Mouse (Mus musculus): ENCODE measurements at regions not wholly inside any gene's neighbourhood (a gene's known extent, or its start where the extent isn't known, plus 50 kb on each side); places are given as distances from the start of the nearest gene placed in this dataset.

GRCm38 (mm10) chr17:67509091-67509618 is 123.4 kb downstream of the Lrrc30 start:
- no peaks in the 10 kb centered on the region for H3K27me3 ChIP-seq (ENCODE audit: control insufficient read depth)
- H3K9me3 ChIP-seq (ENCODE audit: control insufficient read depth, low read length): no peaks in the 10 kb centered on the region; the same call in 1 of the 2 replicates
- no peak for TF ChIP-seq TAL1 (IDR thresholded peaks at IDR 0.05; ENCODE audit: low read length)
- no peak overlapping the region for H3K4me3 ChIP-seq (replicated peaks)
- no peaks in the 10 kb centered on the region for H3K4me1 ChIP-seq (ENCODE audit: control insufficient read depth)
- H3K36me3 ChIP-seq (ENCODE audit: control insufficient read depth): no peaks in the 10 kb centered on the region

- no peaks in the 10 kb centered on the region for H3K27me3 ChIP-seq (ENCODE audit: control insufficient read depth)
- H3K4me1 ChIP-seq (ENCODE audit: control insufficient read depth): no peaks in the 10 kb centered on the region
- no peaks in the 10 kb centered on the region for H3K36me3 ChIP-seq (ENCODE audit: control insufficient read depth)
- H3K4me3 ChIP-seq (replicated peaks): no peak overlapping the region
- H3K9me3 ChIP-seq (ENCODE audit: control insufficient read depth, low read length): no peaks in the 10 kb centered on the region; the same call in 1 of the 2 replicates
- no peak for TF ChIP-seq TAL1 (IDR thresholded peaks at IDR 0.05; ENCODE audit: low read length)
- TF ChIP-seq GATA1 (IDR thresholded peaks at IDR 0.05; ENCODE audit: low read length): no peak
These were observed 124.2 kb downstream of the Lrrc30 start for GRCm38 (mm10) chr17:67508353-67508752.

GRCm38 (mm10) chr17:67506466-67506865 is 126.1 kb downstream of the Lrrc30 start:
- Histone ChIP-seq H3K4me3 (replicated peaks) (no peak overlapping the region), H3K9me3 (ENCODE audit: control insufficient read depth, low read length) (no peaks in the 10 kb centered on the region; the same call in 1 of the 2 replicates), H3K4me1 (ENCODE audit: control insufficient read depth) (no peaks in the 10 kb centered on the region), H3K27me3 (ENCODE audit: control insufficient read depth) (no peaks in the 10 kb centered on the region), H3K36me3 (ENCODE audit: control insufficient read depth) (no peaks in the 10 kb centered on the region)
- TF ChIP-seq GATA1 (IDR thresholded peaks at IDR 0.05; ENCODE audit: low read length): no peak
- TF ChIP-seq TAL1 (IDR thresholded peaks at IDR 0.05; ENCODE audit: low read length): no peak

GRCm38 (mm10) chr17:67504502-67505033 is 128.0 kb downstream of the Lrrc30 start:
- TF ChIP-seq GATA1 (IDR thresholded peaks at IDR 0.05; ENCODE audit: low read length) (no peak), TAL1 (IDR thresholded peaks at IDR 0.05; ENCODE audit: low read length) (no peak)
- no peaks in the 10 kb centered on the region for H3K27me3 ChIP-seq (ENCODE audit: control insufficient read depth)
- no peaks in the 10 kb centered on the region for H3K4me1 ChIP-seq (ENCODE audit: control insufficient read depth)
- no peaks in the 10 kb centered on the region for H3K36me3 ChIP-seq (ENCODE audit: control insufficient read depth)
- no peaks in the 10 kb centered on the region; the same call in 1 of the 2 replicates for H3K9me3 ChIP-seq (ENCODE audit: control insufficient read depth, low read length)
- no peak overlapping the region for H3K4me3 ChIP-seq (replicated peaks)

- TF ChIP-seq TAL1 (IDR thresholded peaks at IDR 0.05; ENCODE audit: low read length) (no peak), GATA1 (IDR thresholded peaks at IDR 0.05; ENCODE audit: low read length) (no peak)
- H3K9me3 ChIP-seq (ENCODE audit: control insufficient read depth, low read length): no peaks in the 10 kb centered on the region; the same call in 1 of the 2 replicates
These were observed 129.2 kb downstream of the Lrrc30 start for GRCm38 (mm10) chr17:67503125-67503878.

GRCm38 (mm10) chr17:67502628-67503027 is 129.9 kb downstream of the Lrrc30 start:
- Histone ChIP-seq H3K4me1 (ENCODE audit: control insufficient read depth) (no peaks in the 10 kb centered on the region), H3K9me3 (ENCODE audit: control insufficient read depth, low read length) (peaks cover 4% of the 10 kb centered on the region), H3K4me3 (replicated peaks) (no peak overlapping the region), H3K36me3 (ENCODE audit: control insufficient read depth) (no peaks in the 10 kb centered on the region), H3K27me3 (ENCODE audit: control insufficient read depth) (no peaks in the 10 kb centered on the region)
- TF ChIP-seq TAL1 (IDR thresholded peaks at IDR 0.05; ENCODE audit: low read length) (no peak), GATA1 (IDR thresholded peaks at IDR 0.05; ENCODE audit: low read length) (no peak)

More at GRCm38 (mm10) chr17:67503125-67503878, 129.2 kb downstream of the Lrrc30 start:
- no peak overlapping the region for H3K4me3 ChIP-seq (replicated peaks)
- H3K36me3 ChIP-seq (ENCODE audit: control insufficient read depth): no peaks in the 10 kb centered on the region
- no peaks in the 10 kb centered on the region for H3K4me1 ChIP-seq (ENCODE audit: control insufficient read depth)
- H3K27me3 ChIP-seq (ENCODE audit: control insufficient read depth): no peaks in the 10 kb centered on the region

- Histone ChIP-seq H3K36me3 (ENCODE audit: control insufficient read depth) (no peaks in the 10 kb centered on the region), H3K4me1 (ENCODE audit: control insufficient read depth) (no peaks in the 10 kb centered on the region), H3K27me3 (ENCODE audit: control insufficient read depth) (no peaks in the 10 kb centered on the region), H3K4me3 (replicated peaks) (no peak overlapping the region), H3K9me3 (ENCODE audit: control insufficient read depth, low read length) (peaks cover 17% of the 10 kb centered on the region)
- no peak for TF ChIP-seq GATA1 (IDR thresholded peaks at IDR 0.05; ENCODE audit: low read length)
- no peak for TF ChIP-seq TAL1 (IDR thresholded peaks at IDR 0.05; ENCODE audit: low read length)
These were observed 132.5 kb downstream of the Lrrc30 start for GRCm38 (mm10) chr17:67499783-67500641.

- TF ChIP-seq TAL1 (IDR thresholded peaks at IDR 0.05; ENCODE audit: low read length) (no peak), GATA1 (IDR thresholded peaks at IDR 0.05; ENCODE audit: low read length) (no peak)
- Histone ChIP-seq H3K4me3 (replicated peaks) (no peak overlapping the region), H3K27me3 (ENCODE audit: control insufficient read depth) (no peaks in the 10 kb centered on the region), H3K4me1 (ENCODE audit: control insufficient read depth) (no peaks in the 10 kb centered on the region), H3K36me3 (ENCODE audit: control insufficient read depth) (no peaks in the 10 kb centered on the region), H3K9me3 (ENCODE audit: control insufficient read depth, low read length) (peaks cover 21% of the 10 kb centered on the region)
These were observed 135.1 kb downstream of the Lrrc30 start for GRCm38 (mm10) chr17:67497380-67497779.

- TF ChIP-seq GATA1 (IDR thresholded peaks at IDR 0.05; ENCODE audit: low read length) (no peak), TAL1 (IDR thresholded peaks at IDR 0.05; ENCODE audit: low read length) (no peak)
- H3K4me3 ChIP-seq (replicated peaks): no peak overlapping the region
- no peaks in the 10 kb centered on the region for H3K36me3 ChIP-seq (ENCODE audit: control insufficient read depth)
- peaks cover 63% of the 10 kb centered on the region for H3K9me3 ChIP-seq (ENCODE audit: control insufficient read depth, low read length)
- H3K27me3 ChIP-seq (ENCODE audit: control insufficient read depth): no peaks in the 10 kb centered on the region
- no peaks in the 10 kb centered on the region for H3K4me1 ChIP-seq (ENCODE audit: control insufficient read depth)
These were observed 126.2 kb upstream of the Ptprm start for GRCm38 (mm10) chr17:67480463-67480862.

All from erythroblast, embryonic 14.5 days (primary cell).